Mouse (Mus musculus) Patski (cell line): ENCODE measurements around the gene Stmn3. TPM values are rescaled to one million over a fixed set of nuclear protein-coding genes. Genes with fewer than 3 reads are reported as not detected.

ENCODE experiments used
- ATAC-seq: fragments of 100-300 bp; one replicate; pipeline ENCODE4 v1.8.0; 2021
- CTCF ChIA-PET: fragments of 350-600 bp; sonication (Branson Sonifier 250); formaldehyde crosslinking; loops from one replicate; lab custom pipeline; 2022; ENCODE audit warnings: inconsistent platforms; lab: Charles Lee
- POLR2A ChIA-PET: fragments of 350-600 bp; sonication (Branson Sonifier 250); formaldehyde crosslinking; loops from one replicate; lab custom pipeline; 2022; ENCODE audit warnings: antibody characterized with exemption, inconsistent platforms; lab: Charles Lee
- DNase-seq: peaks from one replicate; pipeline ENCODE4 v3.0.0-alpha.2; 2011; ENCODE audit warnings: low read depth, low spot score
- H3K27me3 ChIP-seq: fragments of 371-371 bp; one replicate; pipeline ENCODE4 v1.5.1; 2021
- CTCF ChIP-seq: fragments of 100-300 bp; IDR thresholded peaks from one replicate; pipeline ENCODE4 v1.5.1; 2021
- in situ Hi-C: fragments of 300-500 bp; cut with MboI; formaldehyde crosslinking; loops from 3 replicates; pipeline ENCODE4 v1.11.1; 2018; ENCODE audit warnings: low pct_unique_long_range_greater_than_20kb, mixed read lengths
- polyA plus RNA-seq: library from polyadenylated mRNA; unstranded; gene quantifications from one replicate; pipeline ENCODE4 v1.2.3, GENCODE M21; 2021

Stmn3 gene
- polyA plus RNA-seq, 1 experiment from 2014 or later = not detected

GRCm38 (mm10) chr2:181287338-181287957 lies 26.9 kb downstream of the Stmn3 start:
- peak; percentile 9 for DNase-seq
- ChIA-PET POLR2A (interaction anchor here (1.6 kb wide), 1 partner anchor 45 kb away, joined by 11 read pairs; the partner anchor contains the start of gene Helz2), CTCF (no interaction called here)
- in situ Hi-C loops = no loop called here
- TF ChIP-seq CTCF = no peak
- peak; percentile 72 for ATAC-seq
- H3K27me3 ChIP-seq = no peaks in the 10 kb centered on the region

DNA sequence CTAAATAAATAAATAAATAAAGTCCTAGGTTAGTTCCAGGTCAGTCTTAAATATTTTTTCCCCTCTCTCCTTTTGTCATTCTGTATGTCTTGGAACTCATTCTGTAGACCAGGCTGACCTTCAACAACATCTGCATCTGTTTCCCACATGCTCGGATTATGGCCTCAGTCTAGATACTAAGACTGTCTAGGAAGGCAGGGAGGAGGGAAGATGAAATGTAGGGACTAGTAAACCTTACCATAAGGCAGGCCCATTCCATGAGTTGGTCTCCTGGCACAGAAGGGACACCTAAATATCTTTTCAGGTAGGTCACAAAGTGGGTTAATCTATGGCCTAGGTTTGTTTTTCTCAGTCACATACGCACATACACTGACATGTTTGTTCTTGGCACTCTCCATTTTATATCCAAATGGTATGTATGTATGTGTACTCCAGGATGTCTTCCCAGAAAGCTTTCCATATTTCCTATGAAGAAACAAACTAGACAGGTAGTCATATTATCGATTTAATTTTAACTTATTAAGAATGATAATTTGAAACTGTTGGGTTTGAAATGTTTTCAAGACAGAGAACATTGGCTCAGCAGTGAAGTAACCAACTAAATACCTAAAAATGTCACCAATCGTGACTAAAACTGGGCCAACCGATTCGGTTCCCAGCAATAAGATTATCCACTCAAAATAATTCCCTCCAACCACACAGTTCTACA lies 27.5 kb downstream of the Stmn3 start:
- no peak for ATAC-seq
- ChIA-PET POLR2A (interaction anchor here (1.6 kb wide), 1 partner anchor 44 kb away, joined by 11 read pairs; the partner anchor contains the start of gene Helz2), CTCF (interaction anchor here (0.8 kb wide), 1 partner anchor 29 kb away, joined by 3 read pairs; no protein-coding TSS in a partner anchor)
- H3K27me3 ChIP-seq = no peaks in the 10 kb centered on the region
- in situ Hi-C loops = no loop called here
- no peak for DNase-seq
- TF ChIP-seq CTCF = no peak

DNA sequence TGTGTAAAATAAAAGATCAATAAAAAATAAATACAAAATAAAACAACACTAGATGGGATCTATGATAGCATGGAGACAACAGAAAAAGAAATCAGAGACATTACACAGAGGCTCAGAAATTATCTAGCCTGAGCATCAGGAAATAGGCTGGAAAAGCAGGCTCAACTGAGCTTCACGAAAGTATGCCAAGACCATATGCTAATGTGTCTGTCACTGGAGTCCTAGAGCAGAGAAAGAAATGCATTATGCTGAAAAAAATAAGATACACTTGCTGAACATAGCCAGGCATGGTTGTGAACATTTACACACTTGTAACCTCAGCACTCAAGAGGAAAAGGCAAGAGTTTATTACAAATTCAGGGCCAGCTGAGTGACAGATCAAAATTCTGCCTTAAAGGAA lies 34.3 kb downstream of the Stmn3 start:
- no peak for TF ChIP-seq CTCF
- ChIA-PET POLR2A (no interaction called here), CTCF (interaction anchor here (1.1 to 2.9 kb wide), 2 partner anchors 14 to 54 kb away, joined by 3 to 10 read pairs; no protein-coding TSS in a partner anchor)
- no peaks in the 10 kb centered on the region for H3K27me3 ChIP-seq
- DNase-seq (no peak), ATAC-seq (no peak)
- in situ Hi-C loops = no loop called here

- CTCF ChIA-PET = interaction anchor here (1.5 to 2.0 kb wide), 3 partner anchors 12 to 23 kb away, joined by 3 to 7 read pairs (median 4); no protein-coding TSS in a partner anchor
- TF ChIP-seq CTCF = no peak
- DNase-seq (no peak), ATAC-seq (no peak)
- POLR2A ChIA-PET = no interaction called here
- H3K27me3 ChIP-seq = no peaks in the 10 kb centered on the region
- in situ Hi-C loops = no loop called here
These were observed 36.4 kb downstream of the Stmn3 start for GRCm38 (mm10) chr2:181277866-181278265.

GRCm38 (mm10) chr2:181276766-181277165 lies 37.5 kb downstream of the Stmn3 start:
- ATAC-seq (no peak), DNase-seq (no peak)
- in situ Hi-C loops = no loop called here
- POLR2A ChIA-PET = interaction anchor here (0.9 kb wide), 1 partner anchor 13 kb away, joined by 3 read pairs; no protein-coding TSS in a partner anchor
- CTCF ChIA-PET = interaction anchor here (1.5 kb wide), 1 partner anchor 21 kb away, joined by 3 read pairs; no protein-coding TSS in a partner anchor
- no peak for TF ChIP-seq CTCF
- H3K27me3 ChIP-seq = no peaks in the 10 kb centered on the region

- no peaks in the 10 kb centered on the region for H3K27me3 ChIP-seq
- ATAC-seq = no peak
- in situ Hi-C loops = no loop called here
- TF ChIP-seq CTCF = no peak
- DNase-seq = no peak
- POLR2A ChIA-PET = no interaction called here
- CTCF ChIA-PET = interaction anchor here (2.3 kb wide), 1 partner anchor 10 kb away, joined by 12 read pairs; no protein-coding TSS in a partner anchor
These were observed 39.7 kb downstream of the Stmn3 start for GRCm38 (mm10) chr2:181274639-181275038.

GRCm38 (mm10) chr2:181273829-181274228 lies 40.5 kb downstream of the Stmn3 start:
- H3K27me3 ChIP-seq = no peaks in the 10 kb centered on the region
- no peak for TF ChIP-seq CTCF
- POLR2A ChIA-PET = no interaction called here
- DNase-seq (no peak), ATAC-seq (no peak)
- in situ Hi-C loops = no loop called here
- CTCF ChIA-PET = interaction anchor here (2.3 kb wide), 1 partner anchor 11 kb away, joined by 12 read pairs; no protein-coding TSS in a partner anchor

DNA sequence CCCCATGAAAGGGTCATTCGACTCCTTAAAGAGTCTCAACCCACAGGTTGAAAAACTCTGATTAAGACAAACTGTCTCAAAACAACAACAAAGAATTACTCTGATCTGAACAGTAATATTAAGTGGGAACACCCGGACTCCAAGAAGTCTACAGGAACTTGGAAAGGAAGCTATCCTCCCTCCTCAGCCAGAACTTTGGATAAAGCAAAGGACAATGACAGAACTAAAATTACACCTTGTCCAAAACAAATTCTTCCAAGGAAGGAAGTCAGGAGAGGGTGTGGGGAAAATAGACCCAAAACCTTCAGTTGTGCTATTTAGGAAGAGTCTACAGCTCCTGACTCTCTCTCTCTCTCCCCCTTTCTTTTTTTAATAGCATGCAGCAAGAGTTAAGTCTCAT lies 42.2 kb downstream of the Stmn3 start:
- POLR2A ChIA-PET = no interaction called here
- in situ Hi-C loops = no loop called here
- H3K27me3 ChIP-seq = no peaks in the 10 kb centered on the region
- CTCF ChIA-PET = no interaction called here
- DNase-seq (no peak), ATAC-seq (no peak)
- no peak for TF ChIP-seq CTCF

GRCm38 (mm10) chr2:181266839-181267238 lies 47.5 kb downstream of the Stmn3 start:
- no peak for ATAC-seq
- ChIA-PET CTCF (interaction anchor here (1.4 to 3.0 kb wide), 2 partner anchors 11 to 14 kb away, joined by 7 to 10 read pairs; no protein-coding TSS in a partner anchor), POLR2A (no interaction called here)

More at GRCm38 (mm10) chr2:181266839-181267238, 47.5 kb downstream of the Stmn3 start:
- no peak for DNase-seq
- TF ChIP-seq CTCF = no peak
- no peaks in the 10 kb centered on the region for H3K27me3 ChIP-seq
- in situ Hi-C loops = no loop called here

Other genes starting within 250 kb of the Stmn3 start
- gene Kcnq2, start 179.2 kb downstream of the Stmn3 start, polyA plus RNA-seq = 0.10 TPM
- gene Eef1a2, start 157.5 kb downstream of the Stmn3 start, polyA plus RNA-seq = not detected
- 61.6 TPM for gene Ppdpf, start 127.3 kb downstream of the Stmn3 start, polyA plus RNA-seq
- gene Ptk6, start 111.7 kb downstream of the Stmn3 start, polyA plus RNA-seq = not detected
- not detected for gene Srms, start 101.3 kb downstream of the Stmn3 start, polyA plus RNA-seq
- gene Fndc11, start 94.5 kb downstream of the Stmn3 start, polyA plus RNA-seq = not detected
- gene Helz2, start 72.5 kb downstream of the Stmn3 start, polyA plus RNA-seq = 9.4 TPM
- 21.3 TPM for gene Gmeb2, start 26.5 kb downstream of the Stmn3 start, polyA plus RNA-seq
- gene Rtel1, start 5.2 kb upstream of the Stmn3 start, polyA plus RNA-seq = 46.5 TPM
- 41.8 TPM for gene Zgpat, start 50.4 kb upstream of the Stmn3 start, polyA plus RNA-seq
- 44.8 TPM for gene Arfrp1, start 50.9 kb upstream of the Stmn3 start, polyA plus RNA-seq
- 22.7 TPM for gene Lime1, start 65.6 kb upstream of the Stmn3 start, polyA plus RNA-seq
- gene Zbtb46, start 144.9 kb upstream of the Stmn3 start, polyA plus RNA-seq = 9.4 TPM
- gene Abhd16b, start 178.7 kb upstream of the Stmn3 start, polyA plus RNA-seq = 1.0 TPM
- 179 TPM for gene Tpd52l2, start 182.6 kb upstream of the Stmn3 start, polyA plus RNA-seq
- gene Dnajc5, start 206.0 kb upstream of the Stmn3 start, polyA plus RNA-seq = 110 TPM